Mouse (Mus musculus) urinary bladder, postnatal 14 days (tissue): Measurements from ENCODE around the gene Calm4.
A peak's percentile ranks its signal among the peaks of the same experiment; 100 is the strongest.
"Not testable (repeated sequence)": the region's sequence is repeated elsewhere in the genome, so short reads cannot be mapped to it uniquely, and the experiment has no call there.

Experiments
- DNase-seq: peaks from one replicate; pipeline ENCODE4 v3.0.0; 2021; ENCODE audit warnings: low spot score

Calm4 gene

DNA sequence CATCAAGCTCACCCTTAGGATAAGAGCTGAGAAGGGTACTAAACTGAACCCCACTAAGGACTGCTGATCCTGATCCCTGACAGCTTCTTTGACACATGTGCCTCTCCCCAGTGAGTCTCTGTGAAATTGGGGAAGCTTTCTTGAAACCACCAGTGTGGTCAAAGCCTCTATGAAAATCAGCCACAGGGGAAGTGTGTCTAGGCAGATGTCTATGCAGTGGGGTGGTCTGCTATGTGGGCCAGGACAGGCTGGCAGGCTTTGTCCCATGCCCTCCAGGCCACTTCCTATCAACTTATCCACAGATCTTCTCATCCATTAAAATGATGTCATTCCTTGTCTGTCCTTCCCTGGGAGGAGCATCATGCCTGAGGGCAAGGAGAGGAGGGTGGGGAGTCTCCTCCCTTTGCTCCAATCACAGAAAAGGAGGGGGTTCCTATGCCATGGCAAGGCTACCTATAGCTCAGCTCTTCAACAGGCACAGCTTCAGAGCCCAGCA, at the start of gene Calm4:
Gene Calm4, plus strand, starts transcription at position 446 of the 496 bp plus-strand sequence.
- DNase-seq, result not testable (repeated sequence)

DNA sequence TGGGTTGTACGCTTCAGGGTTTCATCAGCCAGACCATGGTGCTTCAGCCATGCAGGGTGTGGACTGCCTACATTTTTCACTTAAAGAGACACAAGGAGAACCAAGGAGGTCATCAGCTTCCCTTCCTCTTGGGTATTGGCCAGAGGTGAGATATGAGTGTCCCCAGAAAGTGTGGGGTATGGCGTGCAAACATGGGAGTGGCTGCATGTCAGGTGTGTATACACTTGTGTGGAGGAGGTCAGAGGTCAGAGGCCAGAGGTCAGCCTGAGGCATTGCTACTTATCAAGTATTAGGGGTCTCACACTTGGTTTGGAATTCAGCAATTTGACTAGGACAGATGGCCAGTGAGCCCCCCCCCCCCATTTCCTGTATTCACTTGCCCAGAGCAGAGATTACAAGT, 49.0 kb upstream of the Calm4 start:
- DNase-seq, result no peak

DNA sequence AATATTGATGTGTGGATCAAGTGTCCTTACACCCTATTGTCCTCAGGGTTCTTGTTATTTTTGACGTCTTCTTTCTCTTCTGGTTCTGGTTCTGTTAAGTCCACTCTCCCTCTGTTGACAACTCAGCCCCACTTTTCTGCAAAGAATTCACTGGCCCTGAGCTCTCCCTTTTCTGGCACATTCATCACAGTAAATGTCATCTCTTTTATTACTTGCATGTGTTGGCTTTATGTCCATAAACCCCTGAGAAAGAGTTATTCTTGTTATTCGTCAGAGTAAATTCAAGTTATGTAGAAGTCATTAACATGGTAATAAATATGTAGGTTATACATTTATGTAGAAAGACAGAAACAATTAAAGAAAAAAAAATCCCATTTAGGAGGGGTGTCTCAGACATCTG, 48.0 kb upstream of the Calm4 start:
- DNase-seq, result no peak

DNA sequence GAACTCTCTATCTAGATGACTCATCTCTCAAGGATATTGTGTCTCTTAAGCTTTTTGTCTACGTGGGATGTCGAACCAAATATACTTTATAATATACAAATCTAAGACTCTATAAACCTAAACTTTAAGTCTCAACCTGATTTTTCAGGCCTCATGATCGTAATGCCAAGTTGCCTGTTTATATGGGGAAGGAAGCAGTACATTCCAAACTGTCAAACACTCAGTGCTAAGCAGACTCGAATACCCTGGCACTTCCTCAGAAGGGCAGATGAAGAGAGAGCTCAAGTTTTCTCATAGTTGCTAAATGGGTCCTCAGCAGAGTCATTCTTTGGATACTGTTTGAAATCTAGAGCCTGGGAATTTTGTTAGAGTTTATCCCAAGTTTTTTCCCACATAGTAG, 40.9 kb upstream of the Calm4 start:
- DNase-seq, result no peak

DNA sequence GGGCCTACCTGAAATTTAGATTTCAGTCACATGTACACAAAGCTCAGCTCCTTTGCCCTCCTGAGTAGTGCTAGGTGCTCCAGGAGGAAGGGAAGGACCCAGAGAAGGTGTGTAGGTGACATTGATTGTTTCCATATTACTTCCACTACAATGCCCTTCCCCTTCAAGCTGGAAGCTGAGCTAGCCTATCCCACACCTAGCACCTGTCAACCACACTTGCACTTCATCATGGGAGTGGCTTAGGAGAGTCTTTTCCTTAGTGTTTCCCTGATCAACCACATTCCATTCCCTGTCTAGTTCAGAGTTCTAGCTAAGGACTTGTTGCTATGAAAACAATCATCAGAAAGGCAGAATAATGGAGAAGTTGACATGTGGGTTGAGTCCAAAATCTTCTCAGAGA, 38.8 kb upstream of the Calm4 start:
- no peak for DNase-seq

DNA sequence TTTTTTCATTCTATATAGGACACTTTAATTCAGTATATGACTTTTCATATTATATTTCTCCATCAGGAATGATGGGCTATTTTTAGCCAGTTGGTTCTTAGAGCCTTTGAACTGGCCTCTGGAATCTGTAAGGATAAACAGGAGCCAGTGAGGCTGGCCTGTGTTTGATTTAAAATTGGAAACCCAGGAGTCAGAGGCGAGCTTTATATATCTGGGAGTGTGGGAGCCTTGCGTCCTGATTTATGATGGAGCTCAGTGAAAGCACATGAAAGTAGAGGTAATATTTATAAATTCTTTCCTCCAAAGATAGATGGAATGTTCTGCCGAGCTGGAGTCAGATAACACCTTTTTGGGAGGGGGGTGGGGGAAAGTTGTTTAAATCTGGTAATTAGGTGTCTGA, 38.2 kb upstream of the Calm4 start:
- DNase-seq, result no peak

DNA sequence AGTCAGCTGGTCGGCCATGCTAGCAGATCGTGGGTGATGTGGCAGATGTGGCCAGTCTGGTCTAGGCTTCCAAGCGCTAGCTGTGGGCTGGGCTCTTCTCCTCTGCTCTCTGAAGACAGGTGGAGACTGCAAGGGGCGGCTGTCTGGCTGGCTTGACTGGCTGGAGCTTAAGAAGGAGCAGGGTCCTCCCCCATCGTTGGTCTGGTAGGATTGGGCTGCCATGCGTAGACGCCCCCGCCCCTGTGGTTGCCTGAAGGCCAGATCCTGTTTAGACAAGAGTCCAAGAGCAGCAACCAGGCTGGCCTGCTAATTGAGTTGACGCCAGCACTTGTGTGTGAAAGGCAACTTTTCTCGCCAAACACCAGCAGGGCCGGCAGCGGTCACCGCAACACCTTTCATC, 33.4 kb upstream of the Calm4 start, which contains the start of gene Calml3:
Gene Calml3, minus strand, starts transcription at position 131 of the 400 bp plus-strand sequence.
- no peak for DNase-seq

DNA sequence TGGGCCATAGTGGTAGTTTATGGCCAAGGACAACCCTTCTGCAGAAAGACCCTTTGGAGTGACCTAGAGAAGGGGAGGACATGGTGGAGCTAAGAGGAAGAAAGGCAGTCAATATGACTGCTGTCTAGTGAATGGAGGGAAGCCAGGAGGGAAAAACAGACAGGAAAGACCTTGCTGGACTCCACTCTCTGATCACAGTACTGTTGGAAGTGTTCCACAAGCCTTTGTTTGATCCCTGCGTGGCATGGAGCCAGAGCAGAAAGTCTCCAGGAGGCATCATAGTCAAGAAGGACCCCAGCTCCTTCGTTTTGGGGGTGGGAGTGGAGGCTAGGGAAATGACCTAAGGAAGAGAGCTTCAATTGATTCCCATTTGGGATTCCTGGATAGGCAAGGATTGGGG, 32.4 kb upstream of the Calm4 start:
- no peak for DNase-seq

DNA sequence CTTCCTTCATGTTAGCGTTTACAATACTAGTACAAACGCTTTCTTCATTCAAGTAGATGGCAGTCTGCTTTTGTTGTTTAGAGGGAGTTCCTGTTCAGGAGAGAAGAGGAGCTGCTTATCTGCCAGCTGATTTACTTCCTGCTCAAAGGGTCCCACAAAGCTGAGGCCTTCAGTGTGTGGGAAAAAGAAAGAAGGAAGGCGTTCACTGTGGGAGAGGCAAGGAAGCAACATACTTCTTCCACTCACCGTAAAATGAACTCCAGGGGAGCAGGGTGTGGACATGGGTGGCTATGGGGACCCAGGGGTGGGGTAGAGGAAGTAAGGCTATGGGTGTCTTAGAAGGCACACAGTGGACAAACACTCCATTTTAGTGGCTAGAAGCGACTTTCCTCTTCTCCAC, 31.9 kb upstream of the Calm4 start:
- no peak for DNase-seq

DNA sequence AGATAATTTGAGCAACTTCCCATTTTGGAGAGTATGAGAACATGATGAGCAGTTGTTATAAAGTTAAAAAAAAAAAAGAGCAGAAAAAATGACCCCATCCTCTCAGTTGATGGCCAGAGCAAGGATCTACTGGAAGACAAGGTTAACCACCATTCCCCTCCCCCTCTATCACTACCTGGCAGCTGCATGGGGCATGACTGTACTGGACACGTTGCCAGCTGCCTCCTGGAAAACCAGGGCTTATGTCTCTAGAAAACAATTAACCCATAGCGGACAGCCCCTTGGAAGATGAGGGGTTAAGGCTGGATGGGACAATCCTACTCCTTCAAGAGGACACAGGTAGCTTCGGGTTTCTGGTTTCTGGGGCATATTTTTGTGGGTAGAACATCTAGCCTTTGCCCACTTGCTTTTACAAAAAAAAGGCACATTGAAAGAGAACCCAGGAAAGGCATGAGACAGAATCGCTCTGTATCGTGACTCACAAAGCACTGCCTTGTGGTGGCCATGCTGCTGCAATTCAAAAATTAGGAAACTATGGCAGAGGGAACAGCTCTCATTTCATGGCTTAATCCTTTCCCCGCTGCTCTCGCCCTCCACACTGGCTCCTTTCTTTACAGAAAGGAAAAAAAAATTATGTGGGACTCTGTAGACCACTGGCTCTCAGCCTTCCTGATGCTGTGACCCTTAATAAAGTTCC, 30.3 kb upstream of the Calm4 start:
- DNase-seq, result no peak

DNA sequence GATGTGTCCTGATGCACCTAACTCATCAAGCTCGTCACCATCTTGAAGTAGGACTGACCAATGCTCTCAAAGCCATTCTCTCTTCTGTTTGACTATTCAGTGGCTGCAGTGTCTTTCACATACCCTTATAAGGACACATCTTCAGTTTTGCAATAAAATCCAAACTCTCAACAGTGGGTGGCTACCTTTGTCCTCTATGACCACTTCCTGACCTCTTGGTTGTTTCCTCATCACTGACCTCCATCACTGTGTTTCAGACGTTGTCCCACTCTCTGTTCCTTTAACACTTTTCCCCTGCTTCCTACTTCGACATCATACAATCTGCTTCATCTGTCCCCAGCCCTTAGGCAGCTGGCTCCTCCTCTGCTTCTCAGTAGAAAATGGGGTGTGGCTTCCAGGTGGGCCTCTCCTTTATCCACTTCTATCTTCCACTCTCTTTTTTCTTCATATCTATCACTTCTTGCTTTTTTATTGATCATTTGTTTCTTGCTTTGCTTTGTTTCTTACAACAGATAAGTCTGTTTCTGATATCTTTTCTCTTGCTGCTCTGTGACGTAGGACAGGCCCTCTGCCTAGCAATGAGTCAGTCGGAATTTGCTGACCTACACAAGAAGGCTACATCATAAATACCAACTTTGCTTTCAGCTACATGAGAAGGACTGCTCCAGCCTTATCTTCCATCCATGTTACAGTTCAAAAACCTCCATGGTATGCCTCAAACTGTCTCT, 19.4 kb upstream of the Calm4 start:
- no peak for DNase-seq

DNA sequence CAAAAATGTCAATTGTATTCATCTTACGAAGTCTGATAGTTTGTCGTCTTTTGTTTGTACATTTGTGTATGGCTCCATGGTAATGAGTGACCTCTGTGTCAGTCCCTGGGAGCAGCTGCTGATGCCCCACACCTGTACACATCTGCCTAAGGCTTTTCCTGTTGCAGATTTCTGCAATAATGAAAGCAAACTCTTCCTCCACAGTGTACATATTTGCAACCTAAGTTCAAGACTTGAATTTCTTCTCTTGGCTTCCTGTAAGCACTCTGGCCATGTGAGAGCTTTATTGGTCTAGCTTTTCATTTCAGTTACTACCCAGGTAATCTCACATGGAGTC, 18.8 kb upstream of the Calm4 start:
- no peak for DNase-seq

DNA sequence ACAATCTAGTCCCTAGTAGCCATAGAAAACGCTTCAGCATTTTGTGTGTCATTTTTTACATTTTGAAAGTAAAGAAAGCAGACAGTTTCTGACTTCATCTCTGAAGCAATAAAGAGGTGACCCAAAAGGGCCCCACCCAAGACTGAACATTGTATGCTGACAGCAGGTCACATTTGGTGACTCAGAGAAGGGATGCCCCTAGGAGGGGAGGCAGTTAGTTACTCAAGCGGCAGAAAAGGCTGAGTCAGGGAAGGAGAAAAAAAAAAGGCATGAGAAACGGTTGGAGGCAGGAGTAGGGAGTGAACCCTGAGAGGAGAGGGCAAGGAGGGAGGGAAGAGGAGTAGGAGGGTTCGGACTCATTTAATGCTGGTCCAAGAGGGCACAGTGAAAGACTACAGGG, 15.5 kb upstream of the Calm4 start:
- DNase-seq, result no peak

DNA sequence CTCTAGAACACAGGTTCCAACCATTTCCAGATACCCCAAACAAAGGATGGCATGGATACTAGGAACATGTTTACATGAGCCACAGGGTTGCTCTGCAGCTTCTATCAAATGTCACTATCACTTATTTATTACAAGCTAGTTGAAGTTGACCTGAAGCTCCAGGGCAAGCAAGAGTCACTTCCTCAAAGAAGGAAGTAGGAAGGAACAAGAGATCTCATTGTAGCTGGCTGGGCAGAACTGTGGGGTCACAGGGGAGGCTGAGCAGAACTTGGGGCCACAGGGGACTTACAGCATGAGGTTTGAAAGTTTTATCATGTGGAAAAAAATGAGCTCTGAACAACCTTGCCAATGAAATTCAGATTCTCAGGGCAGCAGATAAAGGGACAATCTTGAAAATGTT, 11.8 kb upstream of the Calm4 start:
- DNase-seq, result no peak

DNA sequence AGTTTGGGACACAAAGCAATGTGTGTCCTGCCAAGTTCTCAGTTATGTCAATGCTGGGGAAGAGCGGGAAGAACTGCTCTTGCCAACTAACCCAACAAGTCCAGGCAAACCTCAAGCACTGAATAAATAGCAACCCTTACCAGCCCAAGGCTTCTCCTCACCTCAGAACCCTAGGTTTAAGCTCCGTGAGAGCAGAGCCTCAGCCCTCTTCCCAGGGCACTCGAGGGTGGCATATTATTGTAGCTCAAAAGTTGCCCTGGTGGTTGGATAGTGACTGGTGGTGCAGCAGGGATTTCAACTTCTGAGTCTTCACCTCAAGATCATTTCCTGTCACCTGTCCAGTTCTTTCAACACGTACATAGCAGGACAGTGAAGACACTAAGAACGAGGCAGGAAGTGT, 6.0 kb upstream of the Calm4 start:
- peak; percentile 20 for DNase-seq

DNA sequence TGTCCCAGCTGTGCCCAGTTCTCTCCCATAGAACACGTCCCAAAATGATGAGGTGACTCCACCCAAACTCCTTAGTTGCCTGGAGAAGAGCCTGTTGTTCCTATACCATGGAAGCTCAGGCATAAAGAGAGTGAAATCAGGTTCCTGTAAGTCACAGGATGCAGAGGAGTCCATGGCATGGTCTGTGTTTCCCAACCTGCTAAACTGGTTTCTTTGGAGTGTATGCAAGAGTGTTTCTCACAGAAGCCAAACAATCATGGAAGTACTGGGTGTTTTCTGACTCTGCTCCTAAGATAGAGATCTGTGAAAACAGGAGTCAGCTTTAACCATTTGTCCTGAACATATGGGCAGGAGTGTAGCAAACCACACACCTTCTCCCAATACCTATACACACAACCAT, 5.6 kb upstream of the Calm4 start:
- peak; percentile 18 for DNase-seq

DNA sequence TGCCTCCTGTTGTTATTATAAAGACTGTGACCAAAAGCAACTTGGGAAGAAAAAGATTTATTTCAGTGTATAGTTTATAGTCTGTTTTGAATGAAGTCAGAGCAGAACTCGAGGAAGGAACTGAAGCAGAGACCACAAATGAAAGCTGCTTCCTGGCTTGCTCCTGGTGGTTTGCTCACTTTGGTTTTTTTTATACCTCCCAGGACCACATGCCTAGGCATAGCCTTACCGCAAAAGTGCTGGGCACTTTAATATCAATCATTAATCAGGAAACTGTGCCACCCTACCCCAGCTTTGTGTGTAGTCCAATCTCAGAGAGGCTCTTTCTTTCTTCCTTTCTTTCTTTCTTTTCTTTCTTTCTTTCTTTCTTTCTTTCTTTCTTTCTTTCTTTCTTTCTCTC, 5.1 kb upstream of the Calm4 start:
- DNase-seq, result no peak

DNA sequence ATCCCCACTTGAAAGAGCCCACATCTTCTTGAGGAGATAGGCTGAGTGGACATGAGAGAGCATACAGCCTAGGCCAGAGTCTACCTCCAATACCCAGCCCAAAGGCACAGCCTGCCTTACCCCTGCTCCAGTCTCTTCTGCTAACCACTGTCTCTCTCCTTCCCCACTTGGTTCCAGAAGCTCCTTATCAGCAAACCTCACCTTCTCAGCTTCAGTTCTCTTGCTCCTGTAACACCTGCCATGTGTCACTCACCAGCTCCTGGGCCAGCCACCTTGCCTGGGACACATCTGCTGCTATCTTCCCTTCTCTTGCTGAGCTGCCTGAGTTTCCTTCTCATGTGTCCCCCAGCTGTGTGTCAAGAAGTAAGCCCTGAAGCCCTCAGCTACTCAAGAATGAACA, 3.9 kb upstream of the Calm4 start:
- DNase-seq, result not testable (repeated sequence)

DNA sequence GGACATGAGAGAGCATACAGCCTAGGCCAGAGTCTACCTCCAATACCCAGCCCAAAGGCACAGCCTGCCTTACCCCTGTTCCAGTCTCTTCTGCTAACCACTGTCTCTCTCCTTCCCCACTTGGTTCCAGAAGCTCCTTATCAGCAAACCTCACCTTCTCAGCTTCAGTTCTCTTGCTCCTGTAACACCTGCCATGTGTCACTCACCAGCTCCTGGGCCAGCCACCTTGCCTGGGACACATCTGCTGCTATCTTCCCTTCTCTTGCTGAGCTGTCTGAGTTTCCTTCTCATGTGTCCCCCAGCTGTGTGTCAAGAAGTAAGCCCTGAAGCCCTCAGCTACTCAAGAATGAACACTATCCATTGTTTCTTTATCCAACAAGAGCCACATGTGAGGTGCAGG, 3.1 kb downstream of the Calm4 start:
- not testable (repeated sequence) for DNase-seq

DNA sequence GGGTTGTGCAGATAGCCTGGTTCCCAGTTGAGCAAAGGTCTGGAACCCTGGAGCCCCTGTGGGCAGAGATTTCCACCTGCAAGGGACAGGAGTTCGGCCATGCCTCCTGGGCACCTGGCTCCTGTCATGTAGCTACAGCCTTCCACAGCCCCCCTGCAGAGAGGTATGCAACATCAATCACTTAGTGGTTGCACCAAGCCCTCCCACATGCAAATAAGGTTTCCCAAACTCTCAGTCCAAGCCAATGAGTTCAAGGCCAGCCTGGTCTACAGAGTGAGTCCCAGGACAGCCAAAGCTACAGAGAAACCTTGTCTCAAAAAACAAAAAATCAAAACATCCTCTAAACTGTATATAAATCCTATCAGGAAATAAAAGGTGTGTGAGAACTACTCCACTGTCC, 12.8 kb downstream of the Calm4 start:
- no peak for DNase-seq

DNA sequence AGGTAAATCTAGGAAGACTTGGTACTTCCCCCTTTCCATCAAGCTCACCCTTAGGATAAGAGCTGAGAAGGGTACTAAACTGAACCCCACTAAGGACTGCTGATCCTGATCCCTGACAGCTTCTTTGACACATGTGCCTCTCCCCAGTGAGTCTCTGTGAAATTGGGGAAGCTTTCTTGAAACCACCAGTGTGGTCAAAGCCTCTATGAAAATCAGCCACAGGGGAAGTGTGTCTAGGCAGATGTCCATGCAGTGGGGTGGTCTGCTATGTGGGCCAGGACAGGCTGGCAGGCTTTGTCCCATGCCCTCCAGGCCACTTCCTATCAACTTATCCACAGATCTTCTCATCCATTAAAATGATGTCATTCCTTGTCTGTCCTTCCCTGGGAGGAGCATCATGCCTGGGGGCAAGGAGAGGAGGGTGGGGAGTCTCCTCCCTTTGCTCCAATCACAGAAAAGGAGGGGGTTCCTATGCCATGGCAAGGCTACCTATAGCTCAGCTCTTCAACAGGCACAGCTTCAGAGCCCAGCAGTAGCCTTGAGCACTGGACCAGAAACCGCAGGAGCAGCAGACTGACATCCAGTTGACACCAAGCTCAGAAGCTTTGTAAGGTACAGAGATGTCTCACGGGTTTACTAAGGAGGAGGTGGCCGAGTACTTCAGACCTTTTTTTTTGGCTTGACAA, 16.2 kb downstream of the Calm4 start, which contains the start of gene Calm5:
Gene Calm5, plus strand, starts transcription at position 526 of the 686 bp plus-strand sequence.
- not testable (repeated sequence) for DNase-seq

DNA sequence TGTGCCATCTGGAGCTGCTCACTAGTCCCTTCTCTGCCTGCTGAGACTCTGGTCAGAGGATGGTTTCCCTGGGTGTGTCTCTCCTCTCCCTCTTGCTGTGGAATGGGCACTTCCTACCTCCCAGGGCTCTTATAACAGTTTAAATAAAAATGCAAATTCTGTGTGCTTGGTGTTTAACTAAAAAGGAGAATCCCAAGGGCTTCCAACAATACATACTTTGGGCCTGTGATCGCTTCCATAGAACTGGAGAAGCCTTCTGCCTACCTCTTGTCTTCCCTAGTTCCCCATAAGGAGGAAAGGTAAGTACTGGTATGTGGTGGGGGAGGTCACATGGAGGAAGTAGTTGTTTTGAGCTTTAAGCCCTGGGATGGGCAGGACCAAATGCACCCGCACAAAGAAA, 17.3 kb downstream of the Calm4 start:
- DNase-seq, result no peak

DNA sequence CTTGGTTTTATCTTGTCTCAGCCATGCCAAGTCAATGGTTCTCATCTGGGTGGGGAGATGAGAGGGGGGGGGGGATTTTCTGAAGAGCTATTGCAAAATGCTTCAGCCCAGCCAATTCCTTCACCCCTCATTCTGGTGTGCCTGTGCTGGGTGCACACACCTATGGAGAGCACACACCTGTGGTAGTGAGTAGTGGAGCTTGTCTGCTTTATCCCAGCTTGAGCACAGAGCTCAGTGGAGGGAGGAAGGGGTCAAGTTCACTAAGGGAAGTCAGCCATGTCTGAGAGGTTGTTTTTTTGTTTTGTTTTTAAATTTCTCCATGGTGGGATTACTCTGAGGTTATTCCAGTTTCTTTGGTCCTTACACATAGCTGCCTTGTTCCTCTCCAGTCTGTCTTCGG, 18.7 kb downstream of the Calm4 start:
- no peak for DNase-seq
